Mouse (Mus musculus): Measurements from ENCODE around the gene Il15.

GRCm38 (mm10) chr8:82404068-82404467, 1.0 kb upstream of the Il15 start:
- TF ChIP-seq CTCF (IDR thresholded peaks at IDR 0.05; ENCODE audit: extremely low read depth, insufficient read depth, low read length) (no peak), POLR2A (IDR thresholded peaks at IDR 0.05; ENCODE audit: extremely low read depth, insufficient read depth, low read length) (no peak)

All from cortical plate, adult 2 months (tissue).